Mouse (Mus musculus): Measurements from ENCODE around the gene Cldn19. TPM values are rescaled to one million over a fixed set of nuclear protein-coding genes. Genes with fewer than 3 reads are reported as not detected.

Cldn19 gene
- polyA plus RNA-seq, 1 experiment = 0.15 TPM

DNA sequence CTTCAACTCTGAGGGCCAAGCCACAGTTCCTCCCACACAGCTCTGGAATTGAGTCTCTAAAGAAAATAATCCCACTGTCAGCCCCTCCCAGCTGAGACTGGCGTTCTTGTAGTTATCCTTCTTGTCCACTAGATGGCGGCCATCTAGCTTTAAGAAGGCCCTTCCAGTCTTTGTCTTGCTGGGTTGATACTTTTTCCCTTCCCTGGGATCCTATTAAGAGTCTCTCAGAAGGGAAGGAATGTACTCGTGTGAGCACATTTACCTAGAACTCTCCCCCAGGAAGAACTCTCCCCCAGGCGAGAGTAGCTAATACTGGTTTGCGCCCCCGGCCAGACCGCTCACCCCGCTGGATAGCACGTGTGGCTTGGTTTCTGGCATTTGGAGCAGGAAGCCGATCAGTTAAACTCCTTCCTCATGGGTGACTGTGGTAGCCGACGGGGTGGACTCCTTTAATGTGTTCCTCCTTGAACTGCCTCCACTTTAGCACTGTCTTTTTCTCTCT is 16.0 kb upstream of the Cldn19 start:
- Histone ChIP-seq H3K9me3 (replicated peaks; ENCODE audit: control insufficient read depth, insufficient read depth, low read length, poor library complexity, severe bottlenecking) (no peaks in the 10 kb centered on the region), H3K9ac (ENCODE audit: low read depth, poor library complexity, severe bottlenecking) (peak overlapping the region; percentile 20; the same call in 1 of the 2 replicates), H3K36me3 (ENCODE audit: control insufficient read depth, insufficient read depth, low read length, poor library complexity, severe bottlenecking) (no peaks in the 10 kb centered on the region), H3K4me3 (ENCODE audit: low read depth, low read length) (peak overlapping the region; percentile 24; the same call in 1 of the 2 replicates), H3K27ac (ENCODE audit: insufficient read depth, low read length) (no peak overlapping the region), H3K4me1 (ENCODE audit: control insufficient read depth, insufficient read depth, low read length) (no peaks in the 10 kb centered on the region), H3K27me3 (ENCODE audit: control insufficient read depth, insufficient read depth, low read length, poor library complexity, severe bottlenecking) (no peaks in the 10 kb centered on the region)
- TF ChIP-seq CTCF (IDR thresholded peaks at IDR 0.05; ENCODE audit: low read depth, low read length) (peak; percentile 33), POLR2A (IDR thresholded peaks at IDR 0.05; ENCODE audit: insufficient read depth, low read length) (no peak)

DNA sequence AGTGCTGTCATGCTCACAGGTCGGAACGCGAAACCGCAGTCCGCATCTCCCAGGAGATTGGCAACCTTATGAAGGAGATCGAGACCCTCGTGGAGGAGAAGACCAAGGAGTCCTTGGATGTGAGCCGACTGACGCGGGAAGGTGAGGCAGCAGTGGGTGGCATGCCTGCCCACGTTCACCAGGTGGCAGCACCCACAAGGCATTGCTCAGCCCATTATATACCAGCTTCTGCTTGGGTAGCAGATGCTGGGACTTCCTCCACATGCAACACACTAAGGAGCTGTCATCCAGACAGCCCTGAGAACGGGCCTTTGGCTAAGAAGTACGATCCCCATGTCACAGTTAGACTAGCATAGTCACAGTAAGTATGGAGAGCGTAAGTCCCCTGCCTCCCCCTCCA is 13.6 kb upstream of the Cldn19 start:
- Histone ChIP-seq H3K27ac (ENCODE audit: insufficient read depth, low read length) (no peak overlapping the region), H3K4me1 (ENCODE audit: control insufficient read depth, insufficient read depth, low read length) (no peaks in the 10 kb centered on the region)

DNA sequence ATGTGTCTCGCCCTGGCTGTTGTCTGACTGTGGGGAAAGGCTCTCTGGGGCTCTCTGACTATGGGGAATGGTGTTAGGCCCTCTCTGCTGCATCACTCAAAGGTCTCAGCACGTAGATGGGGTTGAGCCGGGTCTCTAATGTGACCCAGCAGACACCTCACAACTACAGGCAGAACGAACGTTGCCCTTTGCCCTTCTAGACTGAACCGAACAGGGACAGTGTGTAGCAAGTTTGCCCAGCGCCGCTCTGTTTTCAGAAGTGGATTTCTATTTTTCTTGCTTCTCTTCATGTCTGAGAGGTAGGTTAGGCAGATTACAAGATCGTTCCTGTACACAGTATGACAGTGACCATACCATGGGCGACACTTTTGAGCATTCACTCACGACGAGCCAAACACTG is 12.6 kb upstream of the Cldn19 start:
- Histone ChIP-seq H3K36me3 (ENCODE audit: control insufficient read depth, insufficient read depth, low read length, poor library complexity, severe bottlenecking) (no peaks in the 10 kb centered on the region), H3K9me3 (replicated peaks; ENCODE audit: control insufficient read depth, insufficient read depth, low read length, poor library complexity, severe bottlenecking) (no peaks in the 10 kb centered on the region), H3K4me3 (ENCODE audit: low read depth, low read length) (no peak overlapping the region), H3K9ac (ENCODE audit: low read depth, poor library complexity, severe bottlenecking) (no peak overlapping the region), H3K27ac (ENCODE audit: insufficient read depth, low read length) (no peak overlapping the region), H3K4me1 (ENCODE audit: control insufficient read depth, insufficient read depth, low read length) (no peaks in the 10 kb centered on the region), H3K27me3 (ENCODE audit: control insufficient read depth, insufficient read depth, low read length, poor library complexity, severe bottlenecking) (no peaks in the 10 kb centered on the region)
- no peak for TF ChIP-seq POLR2A (IDR thresholded peaks at IDR 0.05; ENCODE audit: insufficient read depth, low read length)
- no peak for TF ChIP-seq EP300 (IDR thresholded peaks at IDR 0.05; ENCODE audit: insufficient read depth, low read depth, low read length)
- no peak for TF ChIP-seq CTCF (IDR thresholded peaks at IDR 0.05; ENCODE audit: low read depth, low read length)

More for the DNA sequence above, 13.6 kb upstream of the Cldn19 start:
- no peak overlapping the region for H3K9ac ChIP-seq (ENCODE audit: low read depth, poor library complexity, severe bottlenecking)
- H3K27me3 ChIP-seq (ENCODE audit: control insufficient read depth, insufficient read depth, low read length, poor library complexity, severe bottlenecking) = no peaks in the 10 kb centered on the region
- no peaks in the 10 kb centered on the region for H3K9me3 ChIP-seq (replicated peaks; ENCODE audit: control insufficient read depth, insufficient read depth, low read length, poor library complexity, severe bottlenecking)
- TF ChIP-seq POLR2A (IDR thresholded peaks at IDR 0.05; ENCODE audit: insufficient read depth, low read length) = no peak
- peak; percentile 31 for TF ChIP-seq CTCF (IDR thresholded peaks at IDR 0.05; ENCODE audit: low read depth, low read length)
- H3K4me3 ChIP-seq (ENCODE audit: low read depth, low read length) = no peak overlapping the region
- no peaks in the 10 kb centered on the region for H3K36me3 ChIP-seq (ENCODE audit: control insufficient read depth, insufficient read depth, low read length, poor library complexity, severe bottlenecking)

DNA sequence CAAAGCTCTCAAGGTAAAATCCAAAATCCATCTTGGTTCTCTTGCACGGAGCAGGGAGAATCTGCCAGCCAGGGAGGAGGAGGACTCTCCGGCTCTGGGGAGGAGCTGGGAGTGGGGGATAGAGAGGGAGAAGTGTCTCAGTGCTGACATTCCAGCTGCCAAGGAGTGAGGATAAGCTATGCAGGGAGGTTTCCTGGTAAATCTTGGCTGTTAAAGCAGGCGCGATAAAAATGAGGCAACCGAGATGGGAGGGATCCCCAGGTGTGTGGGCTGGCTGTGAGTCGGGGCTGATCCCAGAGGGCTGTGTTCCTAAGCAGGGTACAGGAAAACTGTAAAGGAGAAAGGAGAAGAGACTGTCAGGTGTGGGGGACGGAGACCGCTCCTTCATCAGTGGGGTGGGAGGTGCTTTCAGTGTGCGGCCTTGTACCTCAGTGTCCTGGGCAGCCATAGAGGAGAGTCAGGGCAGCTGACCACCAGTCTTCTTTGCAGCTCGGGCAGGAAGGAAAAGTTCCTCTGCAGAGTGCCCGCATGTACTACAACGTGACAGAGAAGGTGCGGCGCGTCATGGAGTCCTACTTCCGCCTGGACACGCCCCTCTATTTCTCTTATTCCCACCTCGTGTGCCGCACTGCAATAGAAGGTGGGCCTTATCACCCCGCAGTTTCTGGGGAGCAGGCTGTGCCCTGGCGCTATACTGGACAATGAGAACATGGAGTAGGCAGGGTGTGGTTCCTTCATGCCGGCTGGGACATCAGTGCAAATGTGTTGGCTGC is 10.6 kb upstream of the Cldn19 start:
- no peaks in the 10 kb centered on the region for H3K4me1 ChIP-seq (ENCODE audit: control insufficient read depth, insufficient read depth, low read length)
- H3K27me3 ChIP-seq (ENCODE audit: control insufficient read depth, insufficient read depth, low read length, poor library complexity, severe bottlenecking) = no peaks in the 10 kb centered on the region
- H3K4me3 ChIP-seq (ENCODE audit: low read depth, low read length) = no peak overlapping the region
- no peak overlapping the region for H3K9ac ChIP-seq (ENCODE audit: low read depth, poor library complexity, severe bottlenecking)
- no peaks in the 10 kb centered on the region for H3K9me3 ChIP-seq (replicated peaks; ENCODE audit: control insufficient read depth, insufficient read depth, low read length, poor library complexity, severe bottlenecking)
- no peak overlapping the region for H3K27ac ChIP-seq (ENCODE audit: insufficient read depth, low read length)
- no peaks in the 10 kb centered on the region for H3K36me3 ChIP-seq (ENCODE audit: control insufficient read depth, insufficient read depth, low read length, poor library complexity, severe bottlenecking)
- TF ChIP-seq CTCF (IDR thresholded peaks at IDR 0.05; ENCODE audit: low read depth, low read length) (no peak), POLR2A (IDR thresholded peaks at IDR 0.05; ENCODE audit: insufficient read depth, low read length) (no peak), EP300 (IDR thresholded peaks at IDR 0.05; ENCODE audit: insufficient read depth, low read depth, low read length) (no peak)

DNA sequence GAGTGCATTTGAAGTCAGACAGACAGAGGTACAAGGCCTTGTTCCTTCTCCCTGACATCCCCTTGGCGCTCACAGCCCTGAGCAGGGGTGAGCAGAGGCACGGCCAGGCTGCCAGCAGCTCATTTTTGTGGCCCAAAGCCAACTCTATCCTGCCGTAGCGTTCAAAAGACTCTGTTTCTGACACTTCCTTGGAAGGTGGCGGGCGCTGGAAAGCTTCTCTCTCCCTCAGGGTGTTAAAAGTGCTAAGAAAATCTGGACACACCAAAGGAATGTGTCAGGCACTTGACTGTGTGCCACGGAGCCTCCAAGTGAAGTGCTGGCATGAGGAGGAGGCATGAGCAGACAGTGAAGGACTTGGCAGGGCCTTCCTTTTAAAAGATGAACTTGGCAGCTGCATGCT is 9.7 kb upstream of the Cldn19 start:
- no peaks in the 10 kb centered on the region for H3K36me3 ChIP-seq (ENCODE audit: control insufficient read depth, insufficient read depth, low read length, poor library complexity, severe bottlenecking)
- H3K9ac ChIP-seq (ENCODE audit: low read depth, poor library complexity, severe bottlenecking) = no peak overlapping the region
- H3K27ac ChIP-seq (ENCODE audit: insufficient read depth, low read length) = no peak overlapping the region

DNA sequence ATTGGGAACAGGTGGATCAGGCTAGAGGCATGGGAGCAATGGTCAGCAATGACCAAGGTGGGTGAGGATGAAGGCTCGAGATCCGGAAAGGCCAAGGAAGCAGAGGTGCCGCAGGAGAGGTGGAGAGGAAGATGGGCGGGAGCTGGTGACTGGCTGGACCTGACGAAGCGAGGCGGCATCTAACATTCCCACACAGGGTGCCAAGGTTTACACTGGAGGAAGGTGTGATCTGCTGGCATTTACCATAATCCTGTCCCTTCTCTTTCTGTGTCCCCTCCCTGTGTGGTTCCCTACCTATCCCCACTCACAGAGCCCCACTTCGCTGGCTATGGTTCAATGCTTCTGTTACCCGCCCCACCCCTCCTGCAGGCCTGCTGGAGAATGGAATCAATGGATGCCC is 9.3 kb upstream of the Cldn19 start:
- no peak overlapping the region for H3K9ac ChIP-seq (ENCODE audit: low read depth, poor library complexity, severe bottlenecking)
- no peaks in the 10 kb centered on the region for H3K36me3 ChIP-seq (ENCODE audit: control insufficient read depth, insufficient read depth, low read length, poor library complexity, severe bottlenecking)
- TF ChIP-seq EP300 (IDR thresholded peaks at IDR 0.05; ENCODE audit: insufficient read depth, low read depth, low read length) (no peak), CTCF (IDR thresholded peaks at IDR 0.05; ENCODE audit: low read depth, low read length) (no peak), POLR2A (IDR thresholded peaks at IDR 0.05; ENCODE audit: insufficient read depth, low read length) (no peak)
- no peaks in the 10 kb centered on the region for H3K27me3 ChIP-seq (ENCODE audit: control insufficient read depth, insufficient read depth, low read length, poor library complexity, severe bottlenecking)
- no peaks in the 10 kb centered on the region for H3K4me1 ChIP-seq (ENCODE audit: control insufficient read depth, insufficient read depth, low read length)
- no peaks in the 10 kb centered on the region for H3K9me3 ChIP-seq (replicated peaks; ENCODE audit: control insufficient read depth, insufficient read depth, low read length, poor library complexity, severe bottlenecking)
- no peak overlapping the region for H3K27ac ChIP-seq (ENCODE audit: insufficient read depth, low read length)
- H3K4me3 ChIP-seq (ENCODE audit: low read depth, low read length) = no peak overlapping the region

More for the DNA sequence above, 9.7 kb upstream of the Cldn19 start:
- Histone ChIP-seq H3K4me3 (ENCODE audit: low read depth, low read length) (no peak overlapping the region), H3K27me3 (ENCODE audit: control insufficient read depth, insufficient read depth, low read length, poor library complexity, severe bottlenecking) (no peaks in the 10 kb centered on the region), H3K4me1 (ENCODE audit: control insufficient read depth, insufficient read depth, low read length) (no peaks in the 10 kb centered on the region), H3K9me3 (replicated peaks; ENCODE audit: control insufficient read depth, insufficient read depth, low read length, poor library complexity, severe bottlenecking) (no peaks in the 10 kb centered on the region)
- TF ChIP-seq CTCF (IDR thresholded peaks at IDR 0.05; ENCODE audit: low read depth, low read length) (no peak), POLR2A (IDR thresholded peaks at IDR 0.05; ENCODE audit: insufficient read depth, low read length) (no peak), EP300 (IDR thresholded peaks at IDR 0.05; ENCODE audit: insufficient read depth, low read depth, low read length) (no peak)
